In the genomic region with DNA sequence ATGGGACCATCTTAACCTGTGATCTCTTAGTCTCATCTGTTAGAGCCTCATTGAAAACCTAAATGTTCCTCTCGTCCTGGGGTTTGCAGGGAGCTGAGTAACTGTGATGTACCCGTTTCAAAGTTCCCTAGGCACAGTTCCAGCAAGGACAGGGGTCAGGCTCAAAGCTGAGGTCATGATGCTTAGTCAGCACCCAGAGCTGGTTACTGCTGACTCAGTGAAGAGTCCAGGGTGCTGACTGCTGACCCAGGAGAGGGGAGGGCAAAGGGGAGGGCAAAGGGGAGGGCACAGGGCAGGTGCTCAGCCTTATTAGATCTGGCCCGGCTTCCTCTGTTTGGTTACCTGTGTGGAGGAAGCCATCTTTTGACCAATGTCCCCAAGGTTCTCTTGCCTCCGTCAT, we compare ENCODE assay signal across 1 mouse cellular context.
TF ChIP-seq lines count a peak whose summit lies in the region.

No protein-coding gene starts in this region.

TF ChIP-seq in ES-E14, 5 proteins besides CTCF, POLR2A, EP300 and RAD21:
- TF ChIP-seq CHD2 (IDR thresholded peaks at IDR 0.05; ENCODE audit: low read depth, low read length): no peak
- no peak for TF ChIP-seq ZC3H11A (IDR thresholded peaks at IDR 0.05; ENCODE audit: borderline replicate concordance, low read depth, low read length)
- no peak for TF ChIP-seq ZNF384 (IDR thresholded peaks at IDR 0.05; ENCODE audit: low read depth, low read length)
- TF ChIP-seq HCFC1 (IDR thresholded peaks at IDR 0.05; ENCODE audit: borderline replicate concordance, insufficient read depth, low read length): no peak
- TF ChIP-seq MAFK (IDR thresholded peaks at IDR 0.05; ENCODE audit: insufficient read depth, low read depth, low read length): peak; percentile 82
